Mouse (Mus musculus) neural tube, embryonic 15.5 days (tissue): ENCODE results near the gene Actg1. TPM values are rescaled to one million over a fixed set of nuclear protein-coding genes. Genes with fewer than 3 reads are reported as not detected.

ENCODE experiments used
- ATAC-seq: fragments of 200-750 bp; cut with Nextera tagmentation; 2 replicates; pipeline ENCODE4 v1.8.0; 2017; ENCODE audit warnings: mild to moderate bottlenecking, moderate TSS enrichment, moderate library complexity; ENCODE audit not compliant: low FRiP score
- H3K27ac ChIP-seq: fragments of 300-500 bp; sonication (generic); replicated peaks from 2 replicates; pipeline ENCODE4 v1.5.1; 2015; ENCODE audit warnings: mild to moderate bottlenecking, inconsistent platforms
- H3K27me3 ChIP-seq: fragments of 300-500 bp; sonication (generic); replicated peaks from 2 replicates; pipeline ENCODE4 v1.6.1; 2015; ENCODE audit warnings: inconsistent platforms
- H3K36me3 ChIP-seq: fragments of 300-500 bp; sonication (generic); 2 replicates; pipeline ENCODE4 v1.6.1; 2015; ENCODE audit warnings: inconsistent platforms
- H3K4me1 ChIP-seq: fragments of 300-500 bp; sonication (generic); 2 replicates; pipeline ENCODE4 v1.6.1; 2015; ENCODE audit warnings: inconsistent platforms
- H3K4me2 ChIP-seq: fragments of 300-500 bp; sonication (generic); 2 replicates; pipeline ENCODE4 v1.6.1; 2015; ENCODE audit warnings: inconsistent platforms, mild to moderate bottlenecking, moderate library complexity
- H3K4me3 ChIP-seq: fragments of 300-500 bp; sonication (generic); replicated peaks from 2 replicates; pipeline ENCODE4 v1.5.1; 2015; ENCODE audit warnings: mild to moderate bottlenecking, inconsistent platforms
- H3K9ac ChIP-seq: fragments of 300-500 bp; sonication (generic); replicated peaks from 2 replicates; pipeline ENCODE4 v1.6.1; 2015; ENCODE audit warnings: mild to moderate bottlenecking, inconsistent platforms
- H3K9me3 ChIP-seq: fragments of 300-500 bp; sonication (generic); replicated peaks from 2 replicates; pipeline ENCODE4 v1.6.1; 2016; ENCODE audit warnings: inconsistent platforms
- WGBS: fragments of 180-500 bp; shearing (Covaris S2); methylation state at CpG from one replicate; pipeline ENCODE4 v1.1.7; 2015; ENCODE audit warnings: mixed read lengths; 5-methylcytosine and 5-hydroxymethylcytosine counted together
- polyA plus RNA-seq: library from polyadenylated mRNA; unstranded; fragments of >200 nt; fragmentation: Nextera tagmentation; extraction: Ambion mirVana; gene quantifications from 2 replicates; pipeline ENCODE4 v1.2.1, GENCODE M21; 2015

Actg1 gene
- polyA plus RNA-seq, 1 experiment from 2014 or later, result 3,776 TPM

- ATAC-seq, result no peak
- Histone ChIP-seq H3K4me3 (no peak overlapping the region), H3K4me2 (no peak overlapping the region), H3K4me1 (peaks cover 21% of the 10 kb centered on the region), H3K27me3 (no peaks in the 10 kb centered on the region), H3K36me3 (peaks cover 6% of the 10 kb centered on the region), H3K9ac (no peak overlapping the region), H3K9me3 (no peaks in the 10 kb centered on the region), H3K27ac (no peak overlapping the region)
- 97% methylated on average over 4 of the region's 4 CpGs for WGBS
These were observed 6.7 kb downstream of the Actg1 start for GRCm38 (mm10) chr11:120341661-120342060.

DNA sequence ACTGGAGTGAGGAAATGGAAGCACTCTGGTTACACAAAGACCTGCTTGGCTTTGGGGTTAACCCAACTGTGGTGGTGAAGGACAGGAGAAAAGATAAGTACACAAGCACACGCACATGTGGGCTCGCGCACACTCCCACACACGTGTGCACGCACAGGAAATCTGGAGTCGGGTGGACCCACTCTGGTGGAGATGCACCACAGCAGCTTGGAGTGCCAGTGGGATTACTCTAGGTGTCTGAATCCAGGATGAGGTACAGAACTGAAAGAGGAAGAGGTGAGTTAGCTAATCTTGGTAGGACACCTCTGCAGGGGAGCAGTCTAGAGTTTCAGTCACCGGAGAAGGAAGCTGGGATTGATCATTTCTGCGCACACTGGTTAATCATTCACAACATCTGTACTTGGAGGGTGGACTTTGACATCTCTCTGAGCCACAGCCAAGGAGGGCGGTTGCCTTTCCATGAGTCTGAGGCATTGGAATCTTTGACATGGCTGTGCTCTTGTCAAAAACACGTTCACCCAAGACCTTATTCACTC, 8.3 kb downstream of the Actg1 start:
- Histone ChIP-seq H3K4me1 (peaks cover 16% of the 10 kb centered on the region), H3K9me3 (no peaks in the 10 kb centered on the region), H3K36me3 (peaks cover 2% of the 10 kb centered on the region), H3K9ac (no peak overlapping the region), H3K4me2 (no peak overlapping the region), H3K27ac (no peak overlapping the region), H3K27me3 (no peaks in the 10 kb centered on the region), H3K4me3 (no peak overlapping the region)
- ATAC-seq, result no peak
- WGBS, result 91% methylated on average over 10 of the region's 10 CpGs

GRCm38 (mm10) chr11:120338786-120339185, 9.6 kb downstream of the Actg1 start:
- Histone ChIP-seq H3K9me3 (0 out of 2 replicates have a peak, but pooled peaks cover 3% of the 10 kb centered on the region), H3K36me3 (no peaks in the 10 kb centered on the region), H3K27me3 (no peaks in the 10 kb centered on the region), H3K27ac (no peak overlapping the region), H3K4me2 (no peak overlapping the region), H3K4me3 (no peak overlapping the region), H3K9ac (no peak overlapping the region), H3K4me1 (peaks cover 3% of the 10 kb centered on the region; the same call in 1 of the 2 replicates)
- no peak for ATAC-seq
- 75% methylated on average over 3 of the region's 3 CpGs for WGBS

DNA sequence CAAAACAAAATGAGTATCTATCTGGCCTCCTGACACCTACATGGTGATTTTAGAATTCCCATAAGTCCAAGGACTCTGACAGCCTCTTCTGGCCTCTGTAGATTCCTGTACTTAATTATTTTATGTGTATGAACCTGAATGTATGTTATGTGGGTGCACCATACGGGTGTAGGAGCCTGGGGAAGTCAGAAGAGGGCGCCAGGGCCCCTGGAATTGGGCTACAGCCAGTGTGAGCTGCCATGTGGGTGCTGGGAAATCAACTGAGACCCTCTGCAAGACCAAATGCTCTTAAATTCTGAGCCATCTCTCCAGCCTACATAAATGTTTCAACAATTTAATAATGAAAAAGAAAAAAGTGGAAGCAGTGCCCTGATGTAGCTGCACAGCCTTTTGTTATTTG, 10.9 kb downstream of the Actg1 start:
- Histone ChIP-seq H3K27ac (no peak overlapping the region), H3K4me2 (no peak overlapping the region), H3K9me3 (0 out of 2 replicates have a peak, but pooled peaks cover 3% of the 10 kb centered on the region), H3K4me3 (no peak overlapping the region), H3K4me1 (no peaks in the 10 kb centered on the region), H3K9ac (no peak overlapping the region), H3K27me3 (no peaks in the 10 kb centered on the region), H3K36me3 (no peaks in the 10 kb centered on the region)
- no peak for ATAC-seq
- WGBS, result 42% methylated on average over 2 of the region's 2 CpGs

DNA sequence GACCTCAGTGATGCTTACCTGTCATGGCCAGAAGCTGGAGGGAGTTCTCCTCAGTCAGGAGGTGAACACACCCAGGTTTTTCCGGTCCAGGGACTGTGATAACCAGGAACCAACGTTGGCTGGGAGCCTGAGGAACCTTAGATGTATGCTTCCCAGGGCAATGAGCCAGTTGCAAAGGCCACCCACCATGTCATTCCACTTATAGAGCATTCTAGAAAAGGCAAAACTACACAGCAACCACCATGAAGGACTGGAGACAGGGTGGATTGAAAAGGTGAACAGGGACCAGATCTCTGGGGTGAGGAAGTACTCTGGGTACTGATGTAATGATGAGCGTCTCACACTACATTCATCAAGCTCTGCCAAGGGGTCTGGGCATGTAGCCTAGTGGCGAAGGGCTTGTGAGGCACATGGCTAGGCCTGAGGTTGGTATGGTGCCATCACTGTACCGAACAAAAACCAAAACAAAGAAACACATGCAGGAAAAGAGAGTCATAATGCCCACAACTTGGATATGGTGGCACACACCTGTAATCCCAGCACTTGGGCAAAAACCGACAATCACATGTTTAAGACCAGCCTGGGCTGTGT, 12.8 kb downstream of the Actg1 start:
- no peak overlapping the region for H3K9ac ChIP-seq
- no peaks in the 10 kb centered on the region for H3K36me3 ChIP-seq
- H3K9me3 ChIP-seq, result 0 out of 2 replicates have a peak, but pooled peaks cover 3% of the 10 kb centered on the region
- H3K4me2 ChIP-seq, result no peak overlapping the region
- H3K4me1 ChIP-seq, result no peaks in the 10 kb centered on the region
- ATAC-seq, result no peak
- no peak overlapping the region for H3K27ac ChIP-seq
- no peak overlapping the region for H3K4me3 ChIP-seq
- H3K27me3 ChIP-seq, result no peaks in the 10 kb centered on the region
- 83% methylated on average over 6 of the region's 6 CpGs for WGBS

- ATAC-seq, result no peak
- Histone ChIP-seq H3K4me3 (no peak overlapping the region), H3K4me1 (peaks cover 19% of the 10 kb centered on the region), H3K36me3 (no peaks in the 10 kb centered on the region), H3K4me2 (no peak overlapping the region), H3K27me3 (no peaks in the 10 kb centered on the region), H3K27ac (no peak overlapping the region), H3K9ac (no peak overlapping the region), H3K9me3 (no peaks in the 10 kb centered on the region)
- WGBS, result 97% methylated on average over 10 of the region's 10 CpGs
These were observed 28.2 kb downstream of the Actg1 start for GRCm38 (mm10) chr11:120320156-120320555.

DNA sequence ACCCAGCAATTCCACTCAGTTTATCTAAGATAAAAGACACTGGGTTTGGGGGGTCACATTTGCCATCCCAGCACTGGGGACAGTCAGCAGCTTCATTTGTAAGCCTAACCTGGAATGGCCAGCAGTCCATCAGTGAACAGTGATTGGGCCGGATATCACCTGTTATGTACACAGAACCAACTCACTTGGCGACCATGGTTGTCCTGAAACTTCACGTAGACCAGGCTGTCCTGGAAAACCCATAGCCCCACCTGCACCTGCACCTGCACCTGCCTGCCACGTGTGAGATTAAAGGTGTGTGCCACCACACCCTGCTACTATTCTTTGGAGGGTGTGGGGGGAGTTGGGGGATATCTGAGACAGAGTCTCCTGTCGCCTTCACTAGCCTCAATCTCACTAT, 29.0 kb downstream of the Actg1 start:
- Histone ChIP-seq H3K4me2 (no peak overlapping the region), H3K27ac (no peak overlapping the region), H3K4me1 (peaks cover 28% of the 10 kb centered on the region), H3K36me3 (no peaks in the 10 kb centered on the region), H3K27me3 (no peaks in the 10 kb centered on the region), H3K4me3 (no peak overlapping the region), H3K9ac (no peak overlapping the region), H3K9me3 (no peaks in the 10 kb centered on the region)
- no peak for ATAC-seq
- 88% methylated on average over 5 of the region's 5 CpGs for WGBS

- Histone ChIP-seq H3K9me3 (no peaks in the 10 kb centered on the region), H3K27me3 (no peaks in the 10 kb centered on the region), H3K36me3 (no peaks in the 10 kb centered on the region), H3K4me1 (peaks cover 29% of the 10 kb centered on the region), H3K27ac (peak overlapping the region; percentile 98), H3K4me3 (no peak overlapping the region), H3K9ac (peak overlapping the region; percentile 78; the same call in 1 of the 2 replicates), H3K4me2 (peak overlapping the region; percentile 93)
- ATAC-seq, result no peak
- WGBS, result 12% methylated on average over 7 of the region's 7 CpGs
These were observed 30.9 kb downstream of the Actg1 start for GRCm38 (mm10) chr11:120317456-120317855.

DNA sequence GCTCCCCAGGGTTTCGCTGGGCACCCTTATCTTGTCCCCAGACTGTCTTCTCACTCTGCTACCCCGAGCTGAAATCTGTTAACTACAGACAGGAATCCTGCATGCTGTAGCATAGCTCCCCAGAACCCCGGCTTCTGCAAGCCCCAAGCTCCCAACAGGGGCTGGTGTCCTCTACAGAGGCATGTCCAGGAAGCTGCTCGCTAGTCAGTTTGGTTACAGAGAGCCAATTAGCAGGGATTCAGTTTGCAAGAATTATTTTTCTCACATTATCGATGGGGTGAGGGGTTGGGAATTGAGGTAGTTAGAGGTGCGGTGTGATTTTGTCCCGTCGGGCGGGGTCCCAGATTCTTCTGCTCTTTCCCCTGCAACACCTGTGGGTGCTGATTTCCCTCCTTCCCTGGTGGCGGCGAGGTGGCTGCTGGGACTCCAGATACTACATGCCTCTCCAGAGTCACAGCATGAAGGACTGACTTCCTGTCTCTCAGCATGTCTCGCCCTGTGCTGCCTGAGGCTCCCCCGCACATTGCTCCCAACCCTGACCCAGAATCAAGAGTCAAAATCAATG, 31.6 kb downstream of the Actg1 start:
- peak overlapping the region; percentile 93 for H3K4me2 ChIP-seq
- peak overlapping the region; percentile 78 for H3K9ac ChIP-seq
- peak overlapping the region; percentile 50 for H3K4me3 ChIP-seq
- H3K36me3 ChIP-seq, result no peaks in the 10 kb centered on the region
- H3K9me3 ChIP-seq, result no peaks in the 10 kb centered on the region
- ATAC-seq, result peak; percentile 39
- 14% methylated on average over 13 of the region's 13 CpGs for WGBS
- H3K4me1 ChIP-seq, result peaks cover 33% of the 10 kb centered on the region
- H3K27ac ChIP-seq, result peak overlapping the region; percentile 98
- no peaks in the 10 kb centered on the region for H3K27me3 ChIP-seq

DNA sequence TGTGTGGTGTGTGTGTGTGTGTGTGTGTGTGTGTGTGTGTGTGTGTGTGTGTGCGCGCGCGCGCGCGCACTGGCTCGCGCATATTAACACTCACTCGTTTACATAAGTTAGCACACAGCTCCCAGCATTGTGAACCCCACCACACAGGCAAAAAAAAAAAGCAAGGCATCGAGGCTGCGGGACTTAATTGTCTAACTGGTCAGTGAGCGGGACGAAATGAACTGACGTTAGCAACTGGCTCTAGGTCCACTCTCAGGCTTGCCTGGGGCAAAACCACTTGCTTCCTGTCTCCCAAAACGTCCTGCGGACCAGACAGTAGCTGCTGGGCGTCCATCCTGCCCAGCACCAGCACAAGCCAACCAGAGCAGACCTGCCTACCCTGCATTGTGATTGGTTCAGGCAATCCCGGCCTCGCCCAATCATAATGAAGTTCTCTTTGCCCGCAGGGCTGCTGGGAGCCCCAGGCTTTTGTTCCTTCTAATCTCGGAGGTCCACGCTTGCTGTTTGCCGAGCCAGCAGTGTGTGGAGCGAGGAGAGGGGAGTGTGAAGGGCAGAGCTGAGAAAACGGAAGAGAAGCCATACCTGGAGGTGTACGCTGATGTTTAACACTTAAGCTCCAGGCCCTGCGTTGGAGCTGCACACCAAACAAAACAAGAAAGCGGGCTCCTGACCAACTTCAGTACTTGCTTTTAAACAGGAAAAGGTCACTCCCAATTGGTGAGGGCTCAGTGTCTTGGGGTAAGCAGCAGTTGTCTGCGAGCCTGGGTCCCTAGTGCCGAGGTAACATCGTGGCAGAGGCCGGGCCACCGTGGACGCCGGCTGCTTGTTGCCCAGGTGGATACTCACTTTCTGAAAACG, 32.3 kb downstream of the Actg1 start:
- Histone ChIP-seq H3K4me1 (peaks cover 40% of the 10 kb centered on the region), H3K9me3 (no peaks in the 10 kb centered on the region), H3K9ac (peak overlapping the region; percentile 78), H3K4me2 (peak overlapping the region; percentile 93), H3K36me3 (no peaks in the 10 kb centered on the region), H3K4me3 (peak overlapping the region; percentile 50), H3K27me3 (no peaks in the 10 kb centered on the region), H3K27ac (peak overlapping the region; percentile 98)
- WGBS, result 3% methylated on average over 37 of the region's 37 CpGs
- ATAC-seq, result peak; percentile 96

- Histone ChIP-seq H3K9ac (peak overlapping the region; percentile 78), H3K4me2 (peak overlapping the region; percentile 93), H3K27ac (peak overlapping the region; percentile 98), H3K36me3 (no peaks in the 10 kb centered on the region), H3K27me3 (no peaks in the 10 kb centered on the region), H3K4me1 (peaks cover 45% of the 10 kb centered on the region), H3K9me3 (no peaks in the 10 kb centered on the region), H3K4me3 (peak overlapping the region; percentile 50)
- peak; percentile 8; the same call in 1 of the 2 replicates for ATAC-seq
- 19% methylated on average over 4 of the region's 4 CpGs for WGBS
These were observed 33.0 kb downstream of the Actg1 start for GRCm38 (mm10) chr11:120315416-120315761.
